Mouse (Mus musculus) embryonic facial prominence, embryonic 10.5 days (tissue): Measurements from ENCODE around the gene Fam118a. TPM values are rescaled to one million over a fixed set of nuclear protein-coding genes. Genes with fewer than 3 reads are reported as not detected.
A peak's percentile ranks its signal among the peaks of the same experiment; 100 is the strongest.
"Not testable (repeated sequence)": the region's sequence is repeated elsewhere in the genome, so short reads cannot be mapped to it uniquely, and the experiment has no call there.

ENCODE experiments used
- DNase-seq: peaks from one replicate; pipeline ENCODE4 v3.0.0-alpha.2; 2017; ENCODE audit warnings: low spot score
- H3K27ac ChIP-seq: fragments of 300-500 bp; sonication (generic); replicated peaks from 2 replicates; pipeline ENCODE4 v1.5.1; 2016; ENCODE audit warnings: mild to moderate bottlenecking
- H3K27me3 ChIP-seq: fragments of 300-500 bp; sonication (generic); replicated peaks from 2 replicates; pipeline ENCODE4 v1.6.1; 2016; ENCODE audit warnings: low read depth, mild to moderate bottlenecking; ENCODE audit not compliant: poor library complexity, severe bottlenecking
- H3K36me3 ChIP-seq: fragments of 300-500 bp; sonication (generic); replicated peaks from 2 replicates; pipeline ENCODE4 v1.6.1; 2016; ENCODE audit warnings: mild to moderate bottlenecking, moderate library complexity
- H3K4me1 ChIP-seq: fragments of 300-500 bp; sonication (generic); 2 replicates; pipeline ENCODE4 v1.6.1; 2016
- H3K4me3 ChIP-seq: fragments of 300-500 bp; sonication (generic); 2 replicates; pipeline ENCODE4 v1.5.1; 2016; ENCODE audit warnings: mild to moderate bottlenecking, moderate library complexity
- H3K9me3 ChIP-seq: fragments of 300-500 bp; sonication (generic); 2 replicates; pipeline ENCODE4 v1.6.1; 2016; ENCODE audit warnings: mild to moderate bottlenecking
- WGBS: fragments of 180-500 bp; shearing (Covaris S2); methylation state at CpG from one replicate; pipeline ENCODE4 v1.1.7; 2016; 5-methylcytosine and 5-hydroxymethylcytosine counted together
- polyA plus RNA-seq: library from polyadenylated mRNA; unstranded; fragments of >200 nt; fragmentation: Nextera tagmentation; extraction: Ambion mirVana; gene quantifications from 2 replicates; pipeline ENCODE4 v1.2.1, GENCODE M21; 2016

Gene Fam118a
- polyA plus RNA-seq, 1 experiment from 2014 or later: 27.0 TPM

- no peak overlapping the region for H3K27ac ChIP-seq
- no peak overlapping the region for H3K4me3 ChIP-seq
- WGBS: 72% methylated on average over 4 of the region's 4 CpGs
- peaks cover 6% of the 10 kb centered on the region for H3K4me1 ChIP-seq
- DNase-seq: no peak
- H3K36me3 ChIP-seq: no peaks in the 10 kb centered on the region
- peaks cover 28% of the 10 kb centered on the region for H3K27me3 ChIP-seq
- H3K9me3 ChIP-seq: no peaks in the 10 kb centered on the region
Measured at GRCm38 (mm10) chr15:85022211-85022610, 6.5 kb upstream of the Fam118a start.

- DNase-seq: no peak
- Histone ChIP-seq H3K4me1 (no peaks in the 10 kb centered on the region), H3K9me3 (no peaks in the 10 kb centered on the region), H3K27me3 (0 out of 2 replicates have a peak, but pooled peaks cover 3% of the 10 kb centered on the region), H3K27ac (no peak overlapping the region), H3K36me3 (no peaks in the 10 kb centered on the region), H3K4me3 (no peak overlapping the region)
- WGBS: 79% methylated on average over 4 of the region's 4 CpGs
Measured at GRCm38 (mm10) chr15:85026197-85026596, 2.6 kb upstream of the Fam118a start.

GRCm38 (mm10) chr15:85027740-85028139, 1.0 kb upstream of the Fam118a start:
- Histone ChIP-seq H3K4me1 (no peaks in the 10 kb centered on the region), H3K9me3 (peaks cover 6% of the 10 kb centered on the region; the same call in 1 of the 2 replicates), H3K36me3 (no peaks in the 10 kb centered on the region), H3K27me3 (no peaks in the 10 kb centered on the region), H3K4me3 (no peak overlapping the region), H3K27ac (no peak overlapping the region)
- WGBS: 60% methylated on average over 4 of the region's 4 CpGs
- DNase-seq: no peak

- 88% methylated on average over 1 of the region's 1 CpGs for WGBS
- H3K27me3 ChIP-seq: peaks cover 12% of the 10 kb centered on the region
- H3K27ac ChIP-seq, H3K4me1 ChIP-seq, DNase-seq, H3K36me3 ChIP-seq, H3K4me3 ChIP-seq, H3K9me3 ChIP-seq: not testable (repeated sequence)
Measured at GRCm38 (mm10) chr15:85030643-85031042, 1.9 kb downstream of the Fam118a start.

GRCm38 (mm10) chr15:85031866-85032265, 3.1 kb downstream of the Fam118a start:
- Histone ChIP-seq H3K36me3 (no peaks in the 10 kb centered on the region), H3K9me3 (peaks cover 6% of the 10 kb centered on the region; the same call in 1 of the 2 replicates), H3K4me3 (no peak overlapping the region), H3K27me3 (peaks cover 19% of the 10 kb centered on the region), H3K4me1 (peaks cover 5% of the 10 kb centered on the region), H3K27ac (no peak overlapping the region)
- DNase-seq: no peak
- 94% methylated on average over 3 of the region's 3 CpGs for WGBS

- H3K36me3 ChIP-seq, H3K9me3 ChIP-seq, H3K27ac ChIP-seq, H3K4me3 ChIP-seq: not testable (repeated sequence)
- WGBS: 39% methylated on average over 7 of the region's 7 CpGs
- peaks cover 19% of the 10 kb centered on the region for H3K27me3 ChIP-seq
- DNase-seq: peak; percentile 24
- H3K4me1 ChIP-seq: peaks cover 19% of the 10 kb centered on the region
Measured at GRCm38 (mm10) chr15:85033916-85034315, 5.2 kb downstream of the Fam118a start.

GRCm38 (mm10) chr15:85036566-85037342, 8.0 kb downstream of the Fam118a start:
- H3K9me3 ChIP-seq: peaks cover 6% of the 10 kb centered on the region; the same call in 1 of the 2 replicates
- H3K27me3 ChIP-seq: peaks cover 19% of the 10 kb centered on the region
- WGBS: under 1% methylated on average over 75 of the region's 75 CpGs
- H3K27ac ChIP-seq: peak overlapping the region; percentile 87
- DNase-seq: peak; percentile 97
- H3K4me1 ChIP-seq: peaks cover 19% of the 10 kb centered on the region
- no peaks in the 10 kb centered on the region for H3K36me3 ChIP-seq
- peak overlapping the region; percentile 84 for H3K4me3 ChIP-seq

GRCm38 (mm10) chr15:85037343-85037690, 8.6 kb downstream of the Fam118a start:
- 11% methylated on average over 8 of the region's 8 CpGs for WGBS
- Histone ChIP-seq H3K4me1 (peaks cover 24% of the 10 kb centered on the region), H3K36me3 (no peaks in the 10 kb centered on the region), H3K27ac (peak overlapping the region; percentile 87), H3K9me3 (peaks cover 3% of the 10 kb centered on the region; the same call in 1 of the 2 replicates), H3K27me3 (peaks cover 19% of the 10 kb centered on the region), H3K4me3 (peak overlapping the region; percentile 84)
- no peak for DNase-seq

GRCm38 (mm10) chr15:85041546-85042225, 12.9 kb downstream of the Fam118a start:
- Histone ChIP-seq H3K4me1 (peaks cover 37% of the 10 kb centered on the region), H3K36me3 (peaks cover 18% of the 10 kb centered on the region), H3K9me3 (no peaks in the 10 kb centered on the region), H3K27me3 (no peaks in the 10 kb centered on the region), H3K4me3 (no peak overlapping the region), H3K27ac (peak overlapping the region; percentile 21; the same call in 1 of the 2 replicates)
- 86% methylated on average over 10 of the region's 10 CpGs for WGBS
- no peak for DNase-seq

- H3K27ac ChIP-seq: peak overlapping the region; percentile 30
- DNase-seq: peak; percentile 70
- H3K9me3 ChIP-seq: no peaks in the 10 kb centered on the region
- no peaks in the 10 kb centered on the region for H3K27me3 ChIP-seq
- H3K4me1 ChIP-seq: peaks cover 34% of the 10 kb centered on the region
- peaks cover 26% of the 10 kb centered on the region for H3K36me3 ChIP-seq
- no peak overlapping the region for H3K4me3 ChIP-seq
- 22% methylated on average over 4 of the region's 4 CpGs for WGBS
Measured at GRCm38 (mm10) chr15:85042361-85042954, 13.7 kb downstream of the Fam118a start.

- no peaks in the 10 kb centered on the region for H3K27me3 ChIP-seq
- H3K36me3 ChIP-seq: peaks cover 33% of the 10 kb centered on the region
- no peak for DNase-seq
- no peak overlapping the region for H3K4me3 ChIP-seq
- H3K9me3 ChIP-seq: no peaks in the 10 kb centered on the region
- peak overlapping the region; percentile 30 for H3K27ac ChIP-seq
- H3K4me1 ChIP-seq: peaks cover 28% of the 10 kb centered on the region
- WGBS: 57% methylated on average over 5 of the region's 5 CpGs
Measured at GRCm38 (mm10) chr15:85043116-85043515, 14.4 kb downstream of the Fam118a start.

- DNase-seq: no peak
- WGBS: 73% methylated on average over 5 of the region's 5 CpGs
- Histone ChIP-seq H3K27me3 (no peaks in the 10 kb centered on the region), H3K36me3 (peaks cover 39% of the 10 kb centered on the region), H3K9me3 (no peaks in the 10 kb centered on the region), H3K4me3 (no peak overlapping the region), H3K4me1 (peaks cover 23% of the 10 kb centered on the region), H3K27ac (peak overlapping the region; percentile 30)
Measured at GRCm38 (mm10) chr15:85043761-85044160, 15.0 kb downstream of the Fam118a start.
